Mouse (Mus musculus): ENCODE measurements around the gene Pbld2.
"Not testable (repeated sequence)": the region's sequence is repeated elsewhere in the genome, so short reads cannot be mapped to it uniquely, and the experiment has no call there.

The Pbld2 gene

GRCm38 (mm10) chr10:63025491-63026011 lies 1.4 kb downstream of the Pbld2 start:
- no peak for DNase-seq (ENCODE audit: low spot score)

GRCm38 (mm10) chr10:63026156-63026794 lies 2.2 kb downstream of the Pbld2 start:
- no peak for DNase-seq (ENCODE audit: low spot score)

- DNase-seq (ENCODE audit: low spot score), result no peak
Observed at GRCm38 (mm10) chr10:63026795-63027160, 2.7 kb downstream of the Pbld2 start.

GRCm38 (mm10) chr10:63027376-63028161 lies 3.5 kb downstream of the Pbld2 start:
- no peak for DNase-seq (ENCODE audit: low spot score)

GRCm38 (mm10) chr10:63028396-63028795 lies 4.3 kb downstream of the Pbld2 start:
- no peak for DNase-seq (ENCODE audit: low spot score)

- DNase-seq (ENCODE audit: low spot score), result no peak
Observed at GRCm38 (mm10) chr10:63032267-63032666, 8.2 kb downstream of the Pbld2 start.

- no peak for DNase-seq (ENCODE audit: low spot score)
Observed at GRCm38 (mm10) chr10:63032956-63033355, 8.8 kb downstream of the Pbld2 start.

GRCm38 (mm10) chr10:63038571-63039320 lies 14.6 kb downstream of the Pbld2 start:
- DNase-seq (ENCODE audit: low spot score), result no peak

- no peak for DNase-seq (ENCODE audit: low spot score)
Observed at GRCm38 (mm10) chr10:63039867-63040628, 15.9 kb downstream of the Pbld2 start.

GRCm38 (mm10) chr10:63043154-63043553 lies 19.0 kb downstream of the Pbld2 start:
- no peak for DNase-seq (ENCODE audit: low spot score)

- DNase-seq (ENCODE audit: low spot score), result no peak
Observed at GRCm38 (mm10) chr10:63047751-63048150, 23.6 kb downstream of the Pbld2 start.

- no peak for DNase-seq (ENCODE audit: low spot score)
Observed at GRCm38 (mm10) chr10:63049106-63049505, 25.0 kb downstream of the Pbld2 start.

GRCm38 (mm10) chr10:63051267-63051666 lies 27.2 kb downstream of the Pbld2 start:
- no peak for DNase-seq (ENCODE audit: low spot score)

- no peak for DNase-seq (ENCODE audit: low spot score)
Observed at GRCm38 (mm10) chr10:63052011-63052410, 27.9 kb downstream of the Pbld2 start.

GRCm38 (mm10) chr10:63053007-63053406 lies 28.9 kb downstream of the Pbld2 start:
- no peak for DNase-seq (ENCODE audit: low spot score)

GRCm38 (mm10) chr10:63054071-63054470 lies 30.0 kb downstream of the Pbld2 start:
- not testable (repeated sequence) for DNase-seq (ENCODE audit: low spot score)

- DNase-seq (ENCODE audit: low spot score), result no peak
Observed at GRCm38 (mm10) chr10:63054586-63054985, 30.5 kb downstream of the Pbld2 start.

GRCm38 (mm10) chr10:63056966-63057750 lies 33.0 kb downstream of the Pbld2 start:
- no peak for DNase-seq (ENCODE audit: low spot score)

- no peak for DNase-seq (ENCODE audit: low spot score)
Observed at GRCm38 (mm10) chr10:63059862-63060261, 35.7 kb downstream of the Pbld2 start, which contains the start of gene Pbld1. TSS of gene Pbld1 (plus strand) at chr10:63060162.

- no peak for DNase-seq (ENCODE audit: low spot score)
Observed at GRCm38 (mm10) chr10:63060406-63060805, 36.3 kb downstream of the Pbld2 start.

- no peak for DNase-seq (ENCODE audit: low spot score)
Observed at GRCm38 (mm10) chr10:63061266-63061665, 37.2 kb downstream of the Pbld2 start.

Measured in spleen, adult 12 weeks (tissue).